Mouse (Mus musculus): ENCODE results near the gene Vps29. TPM values are rescaled to one million over a fixed set of nuclear protein-coding genes. Genes with fewer than 3 reads are reported as not detected.

Gene Vps29
- total and polyA plus RNA-seq, 3 experiments = 39.2 to 91.4 (median 85.4) TPM

GRCm38 (mm10) chr5:122402772-122403171, 48.6 kb downstream of the Vps29 start:
- 50% methylated on average over 5 of the region's 5 CpGs for WGBS
- Histone ChIP-seq H3K27me3 (ENCODE audit: control insufficient read depth, insufficient read depth, low read length) (no peaks in the 10 kb centered on the region), H3K4me1 (ENCODE audit: control insufficient read depth, insufficient read depth, low read length) (peaks cover 19% of the 10 kb centered on the region), H3K4me3 (no peak overlapping the region), H3K9ac (ENCODE audit: low read depth, low read length) (no peak overlapping the region), H3K79me2 (replicated peaks; ENCODE audit: control insufficient read depth, insufficient read depth, low read length) (no peaks in the 10 kb centered on the region), H3K36me3 (ENCODE audit: control insufficient read depth, insufficient read depth, low read length) (peaks cover 12% of the 10 kb centered on the region), H3K27ac (peak overlapping the region; percentile 57)
- peak; percentile 76 to 86 for DNase-seq
- intact Hi-C loops (cut with DNase I) = loop anchor here (5.0 kb wide), 2 partner anchors 50 to 330 kb away; no protein-coding TSS in a partner anchor
- TF ChIP-seq EP300 (IDR thresholded peaks at IDR 0.05; ENCODE audit: insufficient read depth, low read depth, low read length) (peak; percentile 92), CTCF (IDR thresholded peaks at IDR 0.05) (no peak), POLR2A (IDR thresholded peaks at IDR 0.05; ENCODE audit: insufficient read depth, low read depth, low read length) (0 out of 2 replicates have a peak, but pooled peaks have one; percentile 11)

DNA sequence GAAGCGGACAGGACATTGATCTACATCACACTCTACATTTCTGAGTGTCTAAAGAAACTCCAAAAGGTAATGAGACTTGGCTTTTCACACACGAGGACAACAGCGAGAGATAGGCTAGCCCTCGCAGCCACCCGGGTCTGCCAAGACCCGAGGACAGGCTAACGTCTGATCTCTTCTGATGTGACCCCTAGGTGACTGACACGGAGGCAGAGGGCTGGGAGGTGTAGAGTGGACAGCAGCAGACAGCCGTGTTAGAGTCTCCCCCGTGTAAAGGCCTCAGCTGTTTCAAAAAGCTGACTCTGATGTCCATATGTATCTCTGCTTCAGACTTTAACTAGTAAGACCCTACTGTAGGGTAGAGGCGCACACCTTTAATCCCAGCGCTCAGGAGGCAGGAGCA, 49.2 kb downstream of the Vps29 start:
- TF ChIP-seq CTCF (IDR thresholded peaks at IDR 0.05) = no peak
- no peak for TF ChIP-seq POLR2A (IDR thresholded peaks at IDR 0.05; ENCODE audit: insufficient read depth, low read depth, low read length)
- no peak for TF ChIP-seq EP300 (IDR thresholded peaks at IDR 0.05; ENCODE audit: insufficient read depth, low read depth, low read length)
- Histone ChIP-seq H3K27ac (peak overlapping the region; percentile 40), H3K36me3 (ENCODE audit: control insufficient read depth, insufficient read depth, low read length) (peaks cover 12% of the 10 kb centered on the region), H3K4me1 (ENCODE audit: control insufficient read depth, insufficient read depth, low read length) (peaks cover 19% of the 10 kb centered on the region), H3K4me3 (no peak overlapping the region), H3K79me2 (replicated peaks; ENCODE audit: control insufficient read depth, insufficient read depth, low read length) (no peaks in the 10 kb centered on the region), H3K27me3 (ENCODE audit: control insufficient read depth, insufficient read depth, low read length) (no peaks in the 10 kb centered on the region), H3K9ac (ENCODE audit: low read depth, low read length) (no peak overlapping the region)
- no peak for DNase-seq
- intact Hi-C loops (cut with DNase I) = loop anchor here (5.0 kb wide), 2 partner anchors 49 to 329 kb away; no protein-coding TSS in a partner anchor
- WGBS = 78% methylated on average over 12 of the region's 12 CpGs

GRCm38 (mm10) chr5:122405537-122405936, 51.4 kb downstream of the Vps29 start:
- intact Hi-C loops (cut with DNase I) = no loop called here
- H3K36me3 ChIP-seq (ENCODE audit: control insufficient read depth, insufficient read depth, low read length) = peaks cover 4% of the 10 kb centered on the region; the same call in 1 of the 2 replicates
- H3K27ac ChIP-seq = no peak overlapping the region
- 97% methylated on average over 10 of the region's 10 CpGs for WGBS
- no peak overlapping the region for H3K4me3 ChIP-seq
- H3K4me1 ChIP-seq (ENCODE audit: control insufficient read depth, insufficient read depth, low read length) = peaks cover 13% of the 10 kb centered on the region
- H3K27me3 ChIP-seq (ENCODE audit: control insufficient read depth, insufficient read depth, low read length) = no peaks in the 10 kb centered on the region
- TF ChIP-seq EP300 (IDR thresholded peaks at IDR 0.05; ENCODE audit: insufficient read depth, low read depth, low read length) = no peak
- no peak for TF ChIP-seq CTCF (IDR thresholded peaks at IDR 0.05)
- TF ChIP-seq POLR2A (IDR thresholded peaks at IDR 0.05; ENCODE audit: insufficient read depth, low read depth, low read length) = no peak
- H3K79me2 ChIP-seq (replicated peaks; ENCODE audit: control insufficient read depth, insufficient read depth, low read length) = no peaks in the 10 kb centered on the region
- no peak overlapping the region for H3K9ac ChIP-seq (ENCODE audit: low read depth, low read length)
- DNase-seq = no peak

GRCm38 (mm10) chr5:122409692-122410645, 55.8 kb downstream of the Vps29 start:
- Histone ChIP-seq H3K36me3 (ENCODE audit: control insufficient read depth, insufficient read depth, low read length) (no peaks in the 10 kb centered on the region), H3K27ac (no peak overlapping the region), H3K4me1 (ENCODE audit: control insufficient read depth, insufficient read depth, low read length) (no peaks in the 10 kb centered on the region), H3K79me2 (replicated peaks; ENCODE audit: control insufficient read depth, insufficient read depth, low read length) (no peaks in the 10 kb centered on the region), H3K9ac (ENCODE audit: low read depth, low read length) (no peak overlapping the region), H3K4me3 (no peak overlapping the region), H3K27me3 (ENCODE audit: control insufficient read depth, insufficient read depth, low read length) (no peaks in the 10 kb centered on the region)
- WGBS = 84% methylated on average over 19 of the region's 19 CpGs
- DNase-seq = no peak
- no peak for TF ChIP-seq EP300 (IDR thresholded peaks at IDR 0.05; ENCODE audit: insufficient read depth, low read depth, low read length)
- TF ChIP-seq POLR2A (IDR thresholded peaks at IDR 0.05; ENCODE audit: insufficient read depth, low read depth, low read length) = no peak
- peak; percentile 55 for TF ChIP-seq CTCF (IDR thresholded peaks at IDR 0.05)
- intact Hi-C loops (cut with DNase I) = no loop called here

DNA sequence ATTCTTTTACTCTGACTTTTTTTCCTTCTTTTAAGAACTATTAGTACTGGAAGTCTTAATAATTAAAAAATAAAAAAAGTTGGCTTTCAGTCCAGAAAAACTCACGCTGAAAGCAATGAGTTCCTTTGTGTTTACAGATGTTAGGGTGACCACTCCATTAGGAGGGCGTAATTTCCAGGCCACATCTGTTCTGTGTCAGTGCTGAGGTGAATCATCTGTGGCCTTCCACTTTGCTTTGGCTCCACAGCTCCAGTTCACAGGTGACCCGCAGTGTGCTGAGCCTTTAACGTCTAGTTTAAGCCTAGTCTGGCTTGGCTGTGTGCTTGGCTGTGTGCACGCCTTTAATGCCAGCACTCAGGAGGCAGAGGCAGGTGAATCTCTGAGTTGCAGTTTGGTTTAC, 57.7 kb downstream of the Vps29 start:
- H3K4me3 ChIP-seq = no peak overlapping the region
- no peaks in the 10 kb centered on the region for H3K36me3 ChIP-seq (ENCODE audit: control insufficient read depth, insufficient read depth, low read length)
- H3K27ac ChIP-seq = no peak overlapping the region
- H3K9ac ChIP-seq (ENCODE audit: low read depth, low read length) = no peak overlapping the region
- DNase-seq = peak in 1 of 2 experiments; percentile 33
- intact Hi-C loops (cut with DNase I) = no loop called here
- 69% methylated on average over 5 of the region's 5 CpGs for WGBS
- H3K4me1 ChIP-seq (ENCODE audit: control insufficient read depth, insufficient read depth, low read length) = no peaks in the 10 kb centered on the region
- TF ChIP-seq CTCF (IDR thresholded peaks at IDR 0.05) (no peak), POLR2A (IDR thresholded peaks at IDR 0.05; ENCODE audit: insufficient read depth, low read depth, low read length) (no peak), EP300 (IDR thresholded peaks at IDR 0.05; ENCODE audit: insufficient read depth, low read depth, low read length) (no peak)
- no peaks in the 10 kb centered on the region for H3K27me3 ChIP-seq (ENCODE audit: control insufficient read depth, insufficient read depth, low read length)
- no peaks in the 10 kb centered on the region for H3K79me2 ChIP-seq (replicated peaks; ENCODE audit: control insufficient read depth, insufficient read depth, low read length)

GRCm38 (mm10) chr5:122412826-122413225, 58.7 kb downstream of the Vps29 start:
- H3K79me2 ChIP-seq (replicated peaks; ENCODE audit: control insufficient read depth, insufficient read depth, low read length) = no peaks in the 10 kb centered on the region
- H3K4me3 ChIP-seq = no peak overlapping the region
- TF ChIP-seq CTCF (IDR thresholded peaks at IDR 0.05) = no peak
- TF ChIP-seq EP300 (IDR thresholded peaks at IDR 0.05; ENCODE audit: insufficient read depth, low read depth, low read length) = no peak
- no peak for TF ChIP-seq POLR2A (IDR thresholded peaks at IDR 0.05; ENCODE audit: insufficient read depth, low read depth, low read length)
- peak in 1 of 2 experiments; percentile 39 for DNase-seq
- H3K27me3 ChIP-seq (ENCODE audit: control insufficient read depth, insufficient read depth, low read length) = no peaks in the 10 kb centered on the region
- intact Hi-C loops (cut with DNase I) = no loop called here
- no peak overlapping the region for H3K9ac ChIP-seq (ENCODE audit: low read depth, low read length)
- no peaks in the 10 kb centered on the region for H3K36me3 ChIP-seq (ENCODE audit: control insufficient read depth, insufficient read depth, low read length)
- no peak overlapping the region for H3K27ac ChIP-seq
- no peaks in the 10 kb centered on the region for H3K4me1 ChIP-seq (ENCODE audit: control insufficient read depth, insufficient read depth, low read length)
- WGBS = 45% methylated on average over 6 of the region's 6 CpGs

Measured in heart, adult 2 months (tissue).